Mouse (Mus musculus) thymus, adult 2 months (tissue): ENCODE results near the gene Tdp2. TPM values are rescaled to one million over a fixed set of nuclear protein-coding genes. Genes with fewer than 3 reads are reported as not detected.
A peak's percentile ranks its signal among the peaks of the same experiment; 100 is the strongest.

Experiments used
- DNase-seq: peaks from one replicate; pipeline ENCODE4 v3.0.0; 2021
- H3K27ac ChIP-seq: fragments of 200-500 bp; 2 replicates; pipeline ENCODE4 v1.5.1; 2012; ENCODE audit warnings: low read length, control low read depth; ENCODE audit not compliant: control insufficient read depth, insufficient read depth
- H3K27me3 ChIP-seq: fragments of 200-500 bp; 2 replicates; pipeline ENCODE4 v1.6.1; 2012; ENCODE audit warnings: mild to moderate bottlenecking, low read length, moderate library complexity, mixed read lengths; ENCODE audit not compliant: control insufficient read depth, insufficient read depth
- H3K36me3 ChIP-seq: fragments of 200-500 bp; 2 replicates; pipeline ENCODE4 v1.6.1; 2012; ENCODE audit warnings: mild to moderate bottlenecking, low read length, moderate library complexity; ENCODE audit not compliant: control insufficient read depth, insufficient read depth
- H3K4me1 ChIP-seq: fragments of 200-500 bp; replicated peaks from 2 replicates; pipeline ENCODE4 v1.6.1; 2012; ENCODE audit warnings: low read length; ENCODE audit not compliant: control insufficient read depth, insufficient read depth
- H3K4me3 ChIP-seq: fragments of 200-500 bp; 2 replicates; pipeline ENCODE4 v1.5.1; 2012; ENCODE audit warnings: mild to moderate bottlenecking, low read length, control low read depth, moderate library complexity; ENCODE audit not compliant: control insufficient read depth, insufficient read depth
- CTCF ChIP-seq: fragments of 200-500 bp; IDR thresholded peaks from 2 replicates; pipeline ENCODE4 v1.5.1; 2012; ENCODE audit warnings: mild to moderate bottlenecking, control low read depth, low read length, moderate library complexity, borderline replicate concordance; ENCODE audit not compliant: control insufficient read depth, poor library complexity, insufficient read depth; ENCODE audit errors: extremely low read depth
- POLR2A ChIP-seq: fragments of 200-500 bp; IDR thresholded peaks from 2 replicates; pipeline ENCODE4 v1.6.1; 2012; ENCODE audit warnings: mild to moderate bottlenecking, low read length, control low read depth, moderate library complexity; ENCODE audit not compliant: control insufficient read depth, poor library complexity, insufficient read depth; ENCODE audit errors: extremely low read depth
- WGBS: fragments of 180-500 bp; shearing (Covaris S2); methylation state at CpG from one replicate; pipeline ENCODE4 v1.1.7; 2018; 5-methylcytosine and 5-hydroxymethylcytosine counted together
- polyA plus RNA-seq: library from polyadenylated mRNA; depleted of rRNA; stranded (reverse); fragments of >200 nt; gene quantifications from 2 replicates; pipeline ENCODE4 v1.2.3, GENCODE M21; 2012; rRNA removed

The Tdp2 gene
- polyA plus RNA-seq: 40.3 and 42.4 TPM in 2 replicates

- DNase-seq: peak; percentile 92
- Histone ChIP-seq H3K4me1 (peaks cover 3% of the 10 kb centered on the region; the same call in 1 of the 2 replicates), H3K27ac (peak within 1 kb of the TSS; percentile 73), H3K27me3 (no peaks in the 10 kb centered on the region), H3K36me3 (no peaks in the 10 kb centered on the region), H3K4me3 (peak within 1 kb of the TSS; percentile 68)
- TF ChIP-seq CTCF (peak; percentile 67; the same call in 1 of the 2 replicates), POLR2A (peak; percentile 99)
- under 1% methylated on average over 90 of the region's 90 CpGs for WGBS
These were observed at the start of gene Tdp2, which contains the start of gene Acot13 for GRCm38 (mm10) chr13:24831353-24832130. Tdp2 (plus strand) TSS chr13:24831679. Acot13 (minus strand) TSS chr13:24831540.

GRCm38 (mm10) chr13:24781916-24782315, 49.6 kb upstream of the Tdp2 start:
- Histone ChIP-seq H3K36me3 (no peaks in the 10 kb centered on the region), H3K4me1 (peaks cover 23% of the 10 kb centered on the region), H3K27ac (no peak overlapping the region), H3K27me3 (no peaks in the 10 kb centered on the region), H3K4me3 (no peak overlapping the region)
- whole genome bisulfite sequencing: 46% methylated on average over 5 of the region's 5 CpGs
- no peak for DNase-seq
- no peak for TF ChIP-seq POLR2A
- no peak for TF ChIP-seq CTCF

- H3K27ac ChIP-seq: peak overlapping the region; percentile 88
- H3K36me3 ChIP-seq: no peaks in the 10 kb centered on the region
- H3K4me1 ChIP-seq: peaks cover 12% of the 10 kb centered on the region
- H3K4me3 ChIP-seq: peak overlapping the region; percentile 24
- peak; percentile 67 for DNase-seq
- TF ChIP-seq POLR2A (0 out of 2 replicates have a peak, but pooled peaks have one; percentile 21), CTCF (no peak)
- H3K27me3 ChIP-seq: no peaks in the 10 kb centered on the region
- 2% methylated on average over 11 of the region's 11 CpGs for WGBS
These were observed 45.4 kb upstream of the Tdp2 start for GRCm38 (mm10) chr13:24786014-24786490.

- WGBS: 95% methylated on average over 5 of the region's 5 CpGs
- Histone ChIP-seq H3K4me3 (no peak overlapping the region), H3K4me1 (peaks cover 12% of the 10 kb centered on the region), H3K27ac (no peak overlapping the region), H3K27me3 (no peaks in the 10 kb centered on the region), H3K36me3 (no peaks in the 10 kb centered on the region)
- DNase-seq: no peak
- no peak for TF ChIP-seq POLR2A
- TF ChIP-seq CTCF: no peak
These were observed 44.0 kb upstream of the Tdp2 start for GRCm38 (mm10) chr13:24787477-24787876.

- Histone ChIP-seq H3K36me3 (no peaks in the 10 kb centered on the region), H3K27me3 (no peaks in the 10 kb centered on the region), H3K4me3 (no peak overlapping the region), H3K27ac (no peak overlapping the region), H3K4me1 (peaks cover 3% of the 10 kb centered on the region)
- 36% methylated on average over 2 of the region's 2 CpGs for WGBS
- DNase-seq: no peak
- TF ChIP-seq POLR2A (no peak), CTCF (no peak)
These were observed 40.1 kb upstream of the Tdp2 start for GRCm38 (mm10) chr13:24791349-24791748.

- Histone ChIP-seq H3K27ac (no peak overlapping the region), H3K4me1 (no peaks in the 10 kb centered on the region), H3K36me3 (no peaks in the 10 kb centered on the region), H3K27me3 (no peaks in the 10 kb centered on the region), H3K4me3 (no peak overlapping the region)
- TF ChIP-seq POLR2A: no peak
- no peak for TF ChIP-seq CTCF
- 92% methylated on average over 9 of the region's 9 CpGs for WGBS
- DNase-seq: no peak
These were observed 39.0 kb upstream of the Tdp2 start for GRCm38 (mm10) chr13:24792411-24793045.

GRCm38 (mm10) chr13:24798686-24799085, 32.8 kb upstream of the Tdp2 start:
- peaks cover 7% of the 10 kb centered on the region for H3K4me1 ChIP-seq
- H3K27me3 ChIP-seq: no peaks in the 10 kb centered on the region
- DNase-seq: no peak
- no peaks in the 10 kb centered on the region for H3K36me3 ChIP-seq
- TF ChIP-seq CTCF (no peak), POLR2A (no peak)
- no peak overlapping the region for H3K4me3 ChIP-seq
- no peak overlapping the region for H3K27ac ChIP-seq
- whole genome bisulfite sequencing: 99% methylated on average over 4 of the region's 4 CpGs
